Mouse (Mus musculus): Measurements from ENCODE around the gene Gm12800.
"Not testable (repeated sequence)": the region's sequence is repeated elsewhere in the genome, so short reads cannot be mapped to it uniquely, and the experiment has no call there.

Gene Gm12800

DNA sequence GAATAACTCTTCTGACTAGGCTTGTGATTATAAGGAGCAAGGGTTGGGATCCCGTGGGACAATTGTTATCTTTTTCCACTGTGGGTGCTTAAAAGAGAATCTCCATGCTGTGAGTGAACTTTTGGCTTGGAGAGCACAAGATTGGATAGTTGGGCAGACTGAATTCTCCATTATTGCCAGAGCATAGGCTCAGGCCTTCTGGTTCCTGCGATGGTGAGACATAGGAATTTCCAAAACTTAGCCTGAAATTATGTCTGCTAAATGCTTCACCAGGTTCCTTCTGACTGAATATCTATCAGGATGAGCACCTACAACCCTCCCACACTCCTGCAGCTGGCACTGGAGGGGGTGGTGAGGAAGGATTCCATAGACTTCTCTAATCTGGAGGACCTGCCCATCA lies at the start of gene Gm12800:
Gm12800 (plus strand) TSS at position 301 of the 400 bp plus-strand sequence.
- DNase-seq, result not testable (repeated sequence)

DNA sequence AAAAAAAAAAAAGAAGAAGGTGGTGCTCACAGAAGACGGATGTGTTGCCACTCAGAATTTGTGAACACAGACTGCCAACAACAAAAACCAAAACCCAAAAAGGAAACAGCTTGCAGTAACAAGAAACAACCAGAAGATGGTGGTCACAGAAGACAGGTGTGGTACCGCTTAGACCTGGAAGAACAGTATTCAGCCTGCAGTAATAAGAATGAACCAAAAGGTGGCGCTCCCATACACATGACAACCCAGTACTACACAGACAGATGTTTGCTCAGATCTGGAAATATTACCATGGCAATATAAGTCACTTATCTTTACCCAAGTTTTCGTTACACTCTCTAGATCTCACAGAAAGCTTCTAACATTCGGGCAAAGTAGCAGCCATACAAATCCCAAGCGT lies 48.0 kb upstream of the Gm12800 start:
- DNase-seq, result no peak

DNA sequence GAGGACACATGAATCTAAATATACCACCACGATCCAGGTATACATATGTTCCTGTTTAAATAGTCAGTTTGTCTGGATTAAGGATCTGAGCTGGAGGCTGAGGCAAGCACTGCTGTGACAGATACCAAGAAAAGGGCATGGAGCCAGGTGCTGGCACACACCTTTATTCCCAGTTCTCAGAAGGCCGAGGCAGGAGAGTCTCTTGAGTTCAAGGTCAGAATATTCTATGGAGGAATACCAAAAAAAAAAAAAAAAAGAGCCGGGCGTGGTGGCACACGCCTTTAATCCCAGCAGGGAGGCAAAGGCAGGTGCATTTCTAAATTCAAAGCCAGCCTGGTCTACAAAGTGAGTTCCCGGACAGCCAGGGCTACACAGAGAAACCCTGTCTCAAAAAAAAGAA lies 46.6 kb upstream of the Gm12800 start:
- no peak for DNase-seq

DNA sequence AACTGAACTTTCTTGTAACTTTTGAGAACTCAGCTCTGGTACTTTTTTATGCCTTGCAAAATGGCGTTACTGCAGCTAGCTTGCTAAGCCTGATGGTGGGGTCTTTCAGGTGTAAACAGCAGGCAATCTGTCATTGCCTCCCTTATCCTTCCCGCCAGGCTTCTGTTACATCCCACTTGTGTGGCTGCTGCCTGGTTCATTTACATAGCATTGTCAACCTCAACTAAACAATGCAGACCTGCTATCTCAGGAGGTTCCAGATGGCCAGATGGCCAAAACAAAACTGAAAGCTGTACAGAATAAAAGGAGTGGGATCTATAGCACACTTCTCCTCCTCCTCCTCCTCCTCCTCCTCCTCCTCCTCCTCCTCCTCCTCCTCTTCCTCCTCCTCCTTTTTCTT lies 36.9 kb upstream of the Gm12800 start:
- not testable (repeated sequence) for DNase-seq

- DNase-seq, result not testable (repeated sequence)
Measured at GRCm38 (mm10) chr4:101875687-101876086, 33.2 kb upstream of the Gm12800 start.

DNA sequence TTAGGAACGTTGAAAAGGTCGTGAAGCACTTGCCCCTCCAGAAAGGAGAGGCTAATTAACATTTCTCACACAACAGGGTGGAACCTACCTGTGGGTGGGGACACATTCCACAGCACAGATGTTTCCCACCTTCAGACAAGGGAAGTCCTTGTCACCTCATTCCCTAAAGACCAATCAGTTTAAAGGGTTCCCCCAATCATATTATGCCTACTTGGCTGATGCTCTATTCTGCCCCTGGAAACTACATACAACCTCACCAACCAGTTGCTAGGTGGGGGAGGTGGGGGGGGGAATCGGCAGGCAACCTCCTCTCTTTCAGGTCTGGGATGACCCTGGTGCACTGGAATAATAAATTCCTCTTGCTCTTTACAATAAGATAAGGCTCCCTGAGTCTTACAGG lies 25.3 kb upstream of the Gm12800 start:
- DNase-seq, result no peak

- DNase-seq, result no peak
Measured at GRCm38 (mm10) chr4:101889377-101889776, 19.5 kb upstream of the Gm12800 start.

- DNase-seq, result no peak
Measured at GRCm38 (mm10) chr4:101893656-101894420, 15.1 kb upstream of the Gm12800 start, which contains the start of gene C130073F10Rik. C130073F10Rik (minus strand) TSS chr4:101893789.

GRCm38 (mm10) chr4:101940107-101940506 lies 31.2 kb downstream of the Gm12800 start, which contains the start of gene Gm12794:
Gm12794 (plus strand) TSS chr4:101940407.
- not testable (repeated sequence) for DNase-seq
